Mouse (Mus musculus) liver, adult 2 months (tissue): Measurements from ENCODE around the gene C130060K24Rik.

Experiments
- CTCF ChIP-seq: fragments of 200-500 bp; IDR thresholded peaks from 2 replicates; pipeline ENCODE4 v1.5.1; 2011; ENCODE audit warnings: low read depth, low read length, control low read depth
- POLR2A ChIP-seq: fragments of 200-500 bp; IDR thresholded peaks from 2 replicates; pipeline ENCODE4 v1.6.1; 2011; ENCODE audit warnings: low read length, control low read depth; ENCODE audit not compliant: insufficient read depth; ENCODE audit errors: extremely low read depth

GRCm38 (mm10) chr6:65375918-65376317, 5.0 kb upstream of the C130060K24Rik start:
- TF ChIP-seq CTCF (no peak), POLR2A (no peak)
